Mouse (Mus musculus) neural tube, embryonic 13.5 days (tissue): ENCODE data around the gene Lat2. TPM values are rescaled to one million over a fixed set of nuclear protein-coding genes. Genes with fewer than 3 reads are reported as not detected.
A peak's percentile ranks its signal among the peaks of the same experiment; 100 is the strongest.

Source experiments
- ATAC-seq: fragments of 200-750 bp; cut with Nextera tagmentation; 2 replicates; pipeline ENCODE4 v1.8.0; 2017; ENCODE audit warnings: low read depth, mild to moderate bottlenecking, moderate TSS enrichment, moderate library complexity
- H3K27ac ChIP-seq: fragments of 300-500 bp; sonication (generic); replicated peaks from 2 replicates; pipeline ENCODE4 v1.5.1; 2015; ENCODE audit warnings: moderate library complexity, mild to moderate bottlenecking, inconsistent platforms
- H3K27me3 ChIP-seq: fragments of 300-500 bp; sonication (generic); 2 replicates; pipeline ENCODE4 v1.6.1; 2015; ENCODE audit warnings: mild to moderate bottlenecking, inconsistent platforms
- H3K36me3 ChIP-seq: fragments of 300-500 bp; sonication (generic); 2 replicates; pipeline ENCODE4 v1.6.1; 2015; ENCODE audit warnings: mild to moderate bottlenecking, inconsistent platforms
- H3K4me1 ChIP-seq: fragments of 300-500 bp; sonication (generic); replicated peaks from 2 replicates; pipeline ENCODE4 v1.6.1; 2015; ENCODE audit warnings: inconsistent platforms
- H3K4me2 ChIP-seq: fragments of 300-500 bp; sonication (generic); 2 replicates; pipeline ENCODE4 v1.6.1; 2015; ENCODE audit warnings: inconsistent platforms, mild to moderate bottlenecking, moderate library complexity
- H3K4me3 ChIP-seq: fragments of 300-500 bp; sonication (generic); 2 replicates; pipeline ENCODE4 v1.5.1; 2015; ENCODE audit warnings: mild to moderate bottlenecking, inconsistent platforms
- H3K9ac ChIP-seq: fragments of 300-500 bp; sonication (generic); 2 replicates; pipeline ENCODE4 v1.6.1; 2015; ENCODE audit warnings: moderate library complexity, mild to moderate bottlenecking, inconsistent platforms
- H3K9me3 ChIP-seq: fragments of 300-500 bp; sonication (generic); 2 replicates; pipeline ENCODE4 v1.6.1; 2016; ENCODE audit warnings: inconsistent platforms
- WGBS: fragments of 180-500 bp; shearing (Covaris S2); methylation state at CpG from one replicate; pipeline ENCODE4 v1.1.7; 2015; 5-methylcytosine and 5-hydroxymethylcytosine counted together
- polyA plus RNA-seq: library from polyadenylated mRNA; unstranded; fragments of >200 nt; fragmentation: Nextera tagmentation; extraction: Ambion mirVana; gene quantifications from 2 replicates; pipeline ENCODE4 v1.2.1, GENCODE M21; 2015

Gene Lat2
- polyA plus RNA-seq, 1 experiment from 2014 or later, result 4.9 TPM

- Histone ChIP-seq H3K27ac (peak overlapping the region; percentile 96), H3K9me3 (no peaks in the 10 kb centered on the region), H3K4me1 (peaks cover 45% of the 10 kb centered on the region), H3K36me3 (peaks cover 30% of the 10 kb centered on the region), H3K27me3 (no peaks in the 10 kb centered on the region), H3K9ac (peak overlapping the region; percentile 99), H3K4me2 (peak overlapping the region; percentile 80), H3K4me3 (peak overlapping the region; percentile 95)
- no peak for ATAC-seq
- 34% methylated on average over 5 of the region's 5 CpGs for WGBS
Observed at GRCm38 (mm10) chr5:134637820-134638367, 23.1 kb upstream of the Lat2 start.

- no peak overlapping the region for H3K9ac ChIP-seq
- H3K4me2 ChIP-seq, result no peak overlapping the region
- H3K36me3 ChIP-seq, result peaks cover 54% of the 10 kb centered on the region
- no peak overlapping the region for H3K27ac ChIP-seq
- H3K9me3 ChIP-seq, result no peaks in the 10 kb centered on the region
- H3K27me3 ChIP-seq, result no peaks in the 10 kb centered on the region
- peaks cover 43% of the 10 kb centered on the region for H3K4me1 ChIP-seq
- no peak overlapping the region for H3K4me3 ChIP-seq
- 65% methylated on average over 2 of the region's 2 CpGs for WGBS
- ATAC-seq, result no peak
Observed at GRCm38 (mm10) chr5:134632841-134633240, 18.0 kb upstream of the Lat2 start.

- no peak overlapping the region for H3K4me2 ChIP-seq
- H3K36me3 ChIP-seq, result peaks cover 66% of the 10 kb centered on the region
- peaks cover 27% of the 10 kb centered on the region for H3K4me1 ChIP-seq
Observed at GRCm38 (mm10) chr5:134630835-134631234, 16.0 kb upstream of the Lat2 start.

GRCm38 (mm10) chr5:134629508-134629907, 14.7 kb upstream of the Lat2 start:
- 85% methylated on average over 4 of the region's 4 CpGs for whole genome bisulfite sequencing
- Histone ChIP-seq H3K4me1 (peaks cover 20% of the 10 kb centered on the region), H3K4me3 (no peak overlapping the region), H3K27me3 (no peaks in the 10 kb centered on the region), H3K9ac (no peak overlapping the region), H3K9me3 (no peaks in the 10 kb centered on the region), H3K36me3 (peaks cover 68% of the 10 kb centered on the region), H3K4me2 (no peak overlapping the region), H3K27ac (no peak overlapping the region)
- no peak for ATAC-seq

More at GRCm38 (mm10) chr5:134630835-134631234, 16.0 kb upstream of the Lat2 start:
- Histone ChIP-seq H3K4me3 (no peak overlapping the region), H3K27me3 (no peaks in the 10 kb centered on the region), H3K27ac (no peak overlapping the region), H3K9ac (no peak overlapping the region; the same call in 1 of the 2 replicates), H3K9me3 (no peaks in the 10 kb centered on the region)
- ATAC-seq, result no peak

- no peak overlapping the region for H3K4me2 ChIP-seq
- no peaks in the 10 kb centered on the region for H3K27me3 ChIP-seq
- WGBS, result 66% methylated on average over 2 of the region's 2 CpGs
- H3K27ac ChIP-seq, result no peak overlapping the region
- no peaks in the 10 kb centered on the region for H3K9me3 ChIP-seq
- no peak for ATAC-seq
- H3K4me1 ChIP-seq, result 0 out of 2 replicates have a peak, but pooled peaks cover 8% of the 10 kb centered on the region
- no peak overlapping the region for H3K4me3 ChIP-seq
- H3K9ac ChIP-seq, result no peak overlapping the region
- H3K36me3 ChIP-seq, result peaks cover 99% of the 10 kb centered on the region
Observed at GRCm38 (mm10) chr5:134622069-134622468, 7.2 kb upstream of the Lat2 start.

- Histone ChIP-seq H3K9me3 (no peaks in the 10 kb centered on the region), H3K9ac (no peak overlapping the region), H3K4me2 (no peak overlapping the region), H3K27ac (no peak overlapping the region), H3K4me1 (0 out of 2 replicates have a peak, but pooled peaks cover 8% of the 10 kb centered on the region), H3K4me3 (no peak overlapping the region), H3K27me3 (no peaks in the 10 kb centered on the region), H3K36me3 (peaks cover 95% of the 10 kb centered on the region)
- ATAC-seq, result no peak
- WGBS, result 90% methylated on average over 16 of the region's 16 CpGs
Observed at GRCm38 (mm10) chr5:134621099-134621640, 6.3 kb upstream of the Lat2 start.

- no peak for ATAC-seq
- H3K36me3 ChIP-seq, result peaks cover 88% of the 10 kb centered on the region
- no peaks in the 10 kb centered on the region for H3K27me3 ChIP-seq
- WGBS, result 91% methylated on average over 9 of the region's 9 CpGs
- no peaks in the 10 kb centered on the region for H3K9me3 ChIP-seq
- H3K27ac ChIP-seq, result no peak overlapping the region
- H3K4me1 ChIP-seq, result 0 out of 2 replicates have a peak, but pooled peaks cover 8% of the 10 kb centered on the region
- no peak overlapping the region for H3K4me3 ChIP-seq
- no peak overlapping the region for H3K4me2 ChIP-seq
- H3K9ac ChIP-seq, result no peak overlapping the region
Observed at GRCm38 (mm10) chr5:134620457-134620856, 5.6 kb upstream of the Lat2 start.

- Histone ChIP-seq H3K27me3 (no peaks in the 10 kb centered on the region), H3K9ac (no peak overlapping the region), H3K4me3 (no peak overlapping the region), H3K4me2 (no peak overlapping the region), H3K9me3 (no peaks in the 10 kb centered on the region), H3K36me3 (peaks cover 64% of the 10 kb centered on the region), H3K4me1 (peaks cover 7% of the 10 kb centered on the region), H3K27ac (no peak overlapping the region)
- 67% methylated on average over 3 of the region's 3 CpGs for WGBS
- no peak for ATAC-seq
Observed at GRCm38 (mm10) chr5:134617071-134617470, 2.2 kb upstream of the Lat2 start.

GRCm38 (mm10) chr5:134615780-134616179, 955 bp upstream of the Lat2 start:
- no peak for ATAC-seq
- Histone ChIP-seq H3K4me1 (peaks cover 7% of the 10 kb centered on the region), H3K36me3 (peaks cover 51% of the 10 kb centered on the region), H3K4me2 (no peak overlapping the region), H3K4me3 (no peak overlapping the region), H3K27me3 (no peaks in the 10 kb centered on the region), H3K27ac (no peak overlapping the region), H3K9me3 (no peaks in the 10 kb centered on the region), H3K9ac (no peak overlapping the region)
- 78% methylated on average over 4 of the region's 4 CpGs for WGBS

- WGBS, result 80% methylated on average over 8 of the region's 8 CpGs
- no peak overlapping the region for H3K4me3 ChIP-seq
- H3K36me3 ChIP-seq, result peaks cover 47% of the 10 kb centered on the region
- H3K4me2 ChIP-seq, result no peak overlapping the region
- no peak overlapping the region for H3K9ac ChIP-seq
- H3K4me1 ChIP-seq, result peaks cover 7% of the 10 kb centered on the region
- H3K9me3 ChIP-seq, result no peaks in the 10 kb centered on the region
- no peaks in the 10 kb centered on the region for H3K27me3 ChIP-seq
- H3K27ac ChIP-seq, result no peak overlapping the region
- ATAC-seq, result no peak
Observed at GRCm38 (mm10) chr5:134615380-134615779, 555 bp upstream of the Lat2 start.

GRCm38 (mm10) chr5:134614296-134614695, 529 bp downstream of the Lat2 start:
- WGBS, result 91% methylated on average over 8 of the region's 8 CpGs
- no peak overlapping the region for H3K27ac ChIP-seq
- no peak overlapping the region for H3K9ac ChIP-seq
- peaks cover 36% of the 10 kb centered on the region for H3K36me3 ChIP-seq
- H3K9me3 ChIP-seq, result no peaks in the 10 kb centered on the region
- H3K4me1 ChIP-seq, result peaks cover 7% of the 10 kb centered on the region
- H3K4me3 ChIP-seq, result no peak overlapping the region
- H3K27me3 ChIP-seq, result no peaks in the 10 kb centered on the region
- no peak for ATAC-seq
- no peak overlapping the region for H3K4me2 ChIP-seq

GRCm38 (mm10) chr5:134613727-134614126, 1.1 kb downstream of the Lat2 start:
- Histone ChIP-seq H3K9me3 (no peaks in the 10 kb centered on the region), H3K9ac (no peak overlapping the region), H3K36me3 (peaks cover 31% of the 10 kb centered on the region), H3K4me3 (no peak overlapping the region), H3K4me2 (no peak overlapping the region), H3K27ac (no peak overlapping the region), H3K4me1 (peaks cover 7% of the 10 kb centered on the region), H3K27me3 (no peaks in the 10 kb centered on the region)
- ATAC-seq, result no peak
- WGBS, result 86% methylated on average over 9 of the region's 9 CpGs
